Mouse (Mus musculus) myocyte (in vitro differentiated cells): ENCODE measurements around the gene Ttll11.

Experiments
- CEBPB ChIP-seq: IDR thresholded peaks from 2 replicates; pipeline ENCODE4 v1.6.1; 2011; ENCODE audit warnings: mild to moderate bottlenecking, moderate library complexity; ENCODE audit not compliant: poor library complexity, insufficient read depth, severe bottlenecking
- MAX ChIP-seq: IDR thresholded peaks from one replicate; pipeline ENCODE4 v1.6.1; 2011; ENCODE audit warnings: low read depth, mild to moderate bottlenecking, control low read depth
- MYOD1 ChIP-seq, 3 experiments: IDR thresholded peaks; one replicate each; pipeline ENCODE4 v1.6.1; 2011; ENCODE audit warnings: control low read depth in 2 of 3, low read depth in 2 of 3, mild to moderate bottlenecking in 2 of 3, moderate library complexity in 1 of 3; ENCODE audit not compliant: insufficient read length in 2 of 3, control insufficient read depth in 1 of 3
- MYOG ChIP-seq, 3 experiments: IDR thresholded peaks; one replicate each; pipeline ENCODE4 v1.6.1; 2011; ENCODE audit warnings: control low read depth in 2 of 3, low read depth in 2 of 3, mild to moderate bottlenecking in 2 of 3; ENCODE audit not compliant: insufficient read length in 2 of 3, control insufficient read depth in 1 of 3, insufficient read depth in 1 of 3
- POLR2A ChIP-seq: IDR thresholded peaks from one replicate; pipeline ENCODE4 v1.6.1; 2011; ENCODE audit warnings: low read depth, mild to moderate bottlenecking, control low read depth, moderate library complexity; ENCODE audit not compliant: insufficient read length
- POLR2AphosphoS2 ChIP-seq: IDR thresholded peaks from one replicate; pipeline ENCODE4 v1.6.1; 2011; ENCODE audit warnings: low read depth, control low read depth; ENCODE audit not compliant: insufficient read length
- SRF ChIP-seq: IDR thresholded peaks from one replicate; pipeline ENCODE4 v1.6.1; 2011; ENCODE audit warnings: low read depth; ENCODE audit not compliant: control insufficient read depth, insufficient read length
- TCF12 ChIP-seq: IDR thresholded peaks from one replicate; pipeline ENCODE4 v1.6.1; 2011; ENCODE audit warnings: mild to moderate bottlenecking, control low read depth; ENCODE audit not compliant: poor library complexity, insufficient read depth, severe bottlenecking
- TCF3 ChIP-seq: IDR thresholded peaks from one replicate; pipeline ENCODE4 v1.6.1; 2011; ENCODE audit warnings: low read depth, control low read depth; ENCODE audit not compliant: insufficient read length
- USF1 ChIP-seq: IDR thresholded peaks from one replicate; pipeline ENCODE4 v1.6.1; 2011; ENCODE audit warnings: low read depth, mild to moderate bottlenecking, control low read depth, moderate library complexity

DNA sequence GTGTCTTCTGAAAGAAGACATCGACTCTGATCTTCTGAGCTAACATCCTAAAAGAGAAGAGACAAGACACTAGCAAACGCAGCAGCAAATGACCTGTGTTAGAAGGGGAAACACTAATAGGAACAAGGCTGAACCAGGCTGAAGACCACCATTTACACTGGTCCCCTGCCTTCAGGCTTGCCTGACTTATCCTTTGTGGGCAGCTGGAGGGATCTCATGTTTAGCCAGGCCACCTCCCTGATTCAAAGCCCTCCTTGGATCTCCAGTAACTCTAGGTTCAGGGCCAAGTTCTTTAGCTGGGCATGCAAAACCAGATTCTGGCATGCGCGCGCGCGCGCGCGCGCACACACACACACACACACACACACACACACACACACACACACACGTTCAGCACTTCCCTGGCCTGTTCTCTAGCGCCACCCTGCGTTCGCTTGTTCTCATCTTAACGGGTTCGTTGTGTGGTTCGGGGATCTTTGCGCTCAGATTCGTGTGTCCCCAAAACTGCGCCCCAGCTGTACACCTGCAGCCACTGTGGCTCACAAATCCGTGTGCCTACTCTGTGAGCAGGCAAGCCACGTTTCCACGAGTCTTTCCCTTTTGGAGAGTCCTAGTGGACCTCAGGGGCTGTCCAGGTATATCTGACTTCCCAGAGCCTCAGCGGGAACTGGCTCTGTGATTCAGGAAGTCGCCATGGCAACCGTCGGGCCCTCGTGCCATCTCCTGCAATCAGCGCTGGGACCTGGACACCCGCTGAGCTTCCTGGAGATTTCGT, 41.9 kb upstream of the Ttll11 start:
- no peak for TF ChIP-seq POLR2A
- TF ChIP-seq USF1, result no peak
- TF ChIP-seq MYOD1 (IDR thresholded peaks at IDR 0.05; ENCODE audit: control insufficient read depth in 1 of 3, insufficient read length in 2 of 3, low read depth in 2 of 3), result no peak
- TF ChIP-seq SRF, result no peak
- no peak for TF ChIP-seq MAX
- TF ChIP-seq MYOG (IDR thresholded peaks at IDR 0.05; ENCODE audit: control insufficient read depth in 1 of 3, insufficient read depth in 1 of 3, insufficient read length in 2 of 3, low read depth in 2 of 3), result no peak
- TF ChIP-seq CEBPB, result no peak
- no peak for TF ChIP-seq POLR2AphosphoS2
- TF ChIP-seq TCF12, result no peak
- no peak for TF ChIP-seq TCF3
